Mouse (Mus musculus) embryonic facial prominence, embryonic 11.5 days (tissue): Measurements from ENCODE around the gene Arhgap28. TPM values are rescaled to one million over a fixed set of nuclear protein-coding genes. Genes with fewer than 3 reads are reported as not detected.

Experiments used
- ATAC-seq: fragments of 200-750 bp; cut with Nextera tagmentation; replicated peaks from 2 replicates; pipeline ENCODE4 v1.8.0; 2017; ENCODE audit warnings: low read depth; ENCODE audit not compliant: insufficient number of reproducible peaks, low FRiP score, low TSS enrichment
- DNase-seq: peaks from one replicate; pipeline ENCODE4 v3.0.0-alpha.2; 2015; ENCODE audit warnings: low spot score
- H3K27ac ChIP-seq: fragments of 300-500 bp; sonication (generic); replicated peaks from 2 replicates; pipeline ENCODE4 v1.5.1; 2014; ENCODE audit warnings: mild to moderate bottlenecking, low read depth, low read length, control low read depth
- H3K27me3 ChIP-seq: fragments of 300-500 bp; sonication (generic); 2 replicates; pipeline ENCODE4 v1.6.1; 2014; ENCODE audit warnings: mild to moderate bottlenecking, low read length, moderate library complexity, mixed read lengths; ENCODE audit not compliant: control insufficient read depth, insufficient read depth
- H3K36me3 ChIP-seq: fragments of 300-500 bp; sonication (generic); replicated peaks from 2 replicates; pipeline ENCODE4 v1.6.1; 2014; ENCODE audit warnings: low read depth, mild to moderate bottlenecking, low read length, moderate library complexity, mixed read lengths; ENCODE audit not compliant: control insufficient read depth, insufficient read depth
- H3K4me1 ChIP-seq: fragments of 300-500 bp; sonication (generic); 2 replicates; pipeline ENCODE4 v1.6.1; 2014; ENCODE audit warnings: low read length, mixed read lengths; ENCODE audit not compliant: control insufficient read depth, insufficient read depth
- H3K4me2 ChIP-seq: fragments of 300-500 bp; sonication (generic); 2 replicates; pipeline ENCODE4 v1.6.1; 2014; ENCODE audit warnings: low read depth, mild to moderate bottlenecking, control low read depth, low read length, moderate library complexity
- H3K4me3 ChIP-seq: fragments of 300-500 bp; sonication (generic); 2 replicates; pipeline ENCODE4 v1.5.1; 2014; ENCODE audit warnings: low read depth, low read length, control low read depth
- H3K9ac ChIP-seq: fragments of 300-500 bp; sonication (generic); replicated peaks from 2 replicates; pipeline ENCODE4 v1.6.1; 2014; ENCODE audit warnings: mild to moderate bottlenecking, control low read depth, low read length
- H3K9me3 ChIP-seq: fragments of 300-500 bp; sonication (generic); replicated peaks from 2 replicates; pipeline ENCODE4 v1.6.1; 2016; ENCODE audit warnings: mild to moderate bottlenecking, low read length, inconsistent platforms, mixed read lengths; ENCODE audit not compliant: control insufficient read depth
- WGBS: fragments of 180-500 bp; shearing (Covaris S2); extraction: QIAGEN DNeasy Blood & Tissue Kit; methylation state at CpG from one replicate; pipeline ENCODE4 v1.1.7; 2014; 5-methylcytosine and 5-hydroxymethylcytosine counted together
- polyA plus RNA-seq: library from polyadenylated mRNA; unstranded; fragments of >200 nt; fragmentation: Nextera tagmentation; extraction: Ambion mirVana; gene quantifications from 2 replicates; pipeline ENCODE4 v1.2.1, GENCODE M21; 2014

Arhgap28 gene
- polyA plus RNA-seq, 1 experiment from 2014 or later = 82.7 TPM

DNA sequence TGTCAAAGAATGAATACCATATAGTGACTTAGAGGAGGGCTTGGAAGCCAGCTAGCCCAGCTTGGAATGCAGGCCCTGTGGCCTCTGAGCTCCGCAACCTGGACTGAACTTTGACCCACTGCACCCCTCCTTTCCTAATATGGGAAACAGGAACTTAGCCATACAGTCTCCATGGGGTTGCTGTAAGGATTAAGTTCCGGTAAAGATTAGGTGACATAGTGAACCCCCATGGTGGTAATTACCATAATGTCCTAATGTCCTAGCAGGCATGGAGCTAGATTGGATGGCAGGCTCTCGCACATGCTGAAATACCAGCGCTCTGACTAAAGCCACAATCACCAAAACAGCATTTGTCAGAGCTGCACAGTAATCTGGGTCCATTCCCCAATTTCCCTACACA, 95.8 kb downstream of the Arhgap28 start:
- Histone ChIP-seq H3K4me1 (no peaks in the 10 kb centered on the region), H3K4me2 (no peak overlapping the region), H3K9me3 (no peaks in the 10 kb centered on the region), H3K9ac (no peak overlapping the region), H3K4me3 (no peak overlapping the region), H3K27ac (no peak overlapping the region), H3K36me3 (no peaks in the 10 kb centered on the region), H3K27me3 (no peaks in the 10 kb centered on the region)
- WGBS = 64% methylated on average over 4 of the region's 4 CpGs
- ATAC-seq (peak; percentile 51; the same call in 1 of the 2 replicates), DNase-seq (no peak)

DNA sequence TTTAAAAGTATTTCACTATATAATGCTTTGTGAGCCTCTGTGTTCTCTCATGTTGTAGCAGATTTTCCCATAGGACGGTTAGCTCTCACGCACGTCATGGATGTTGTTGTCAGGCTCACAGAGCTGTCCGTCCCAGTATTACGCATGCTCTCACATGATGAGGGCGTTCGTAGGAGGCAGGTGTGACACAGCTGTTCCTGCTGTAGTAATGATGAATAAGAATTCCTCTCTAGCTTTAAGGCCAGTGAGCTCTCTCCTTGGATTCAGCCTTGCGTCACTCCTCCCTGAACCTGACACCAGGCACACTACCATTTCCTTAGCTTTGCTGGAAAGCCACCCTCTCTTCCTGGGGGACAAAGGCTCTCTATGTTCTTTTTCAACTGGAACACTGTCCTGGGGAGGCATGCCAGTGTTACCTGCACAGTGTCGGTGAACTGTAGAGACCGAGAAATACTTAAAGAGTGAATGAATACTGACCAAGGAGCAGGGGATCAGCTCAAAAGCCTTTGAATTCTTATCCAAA, 96.3 kb downstream of the Arhgap28 start:
- ATAC-seq = no peak
- WGBS = 80% methylated on average over 10 of the region's 10 CpGs
- H3K27ac ChIP-seq = no peak overlapping the region

DNA sequence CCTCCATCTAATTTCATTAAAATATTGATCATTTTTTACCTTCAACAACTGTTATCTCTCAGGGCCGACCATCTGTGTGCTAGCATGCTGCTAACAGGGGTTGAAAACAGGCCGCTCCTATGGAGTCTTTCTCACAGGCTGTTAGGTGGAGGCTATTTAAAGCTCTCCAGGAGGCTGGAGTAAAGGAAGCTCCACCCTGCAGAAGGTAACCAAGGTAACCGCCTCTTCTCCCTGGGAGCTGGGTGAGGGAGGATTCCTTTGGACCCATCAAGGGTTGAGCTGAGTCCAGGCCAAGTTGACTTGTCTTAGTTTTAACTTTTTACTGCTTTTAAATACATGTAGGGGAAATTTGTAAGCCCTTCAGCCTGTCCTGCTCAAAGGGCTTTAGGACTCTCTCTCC, 97.7 kb downstream of the Arhgap28 start:
- no peak overlapping the region for H3K4me2 ChIP-seq
- no peaks in the 10 kb centered on the region for H3K36me3 ChIP-seq
- no peak overlapping the region for H3K27ac ChIP-seq
- H3K9ac ChIP-seq = no peak overlapping the region
- DNase-seq (no peak), ATAC-seq (no peak)
- 74% methylated on average over 3 of the region's 3 CpGs for WGBS
- no peaks in the 10 kb centered on the region for H3K9me3 ChIP-seq
- no peaks in the 10 kb centered on the region for H3K4me1 ChIP-seq
- no peaks in the 10 kb centered on the region for H3K27me3 ChIP-seq
- H3K4me3 ChIP-seq = no peak overlapping the region

More for the DNA sequence above, 96.3 kb downstream of the Arhgap28 start:
- H3K9ac ChIP-seq = no peak overlapping the region
- DNase-seq = no peak
- H3K36me3 ChIP-seq = no peaks in the 10 kb centered on the region
- no peak overlapping the region for H3K4me2 ChIP-seq
- no peaks in the 10 kb centered on the region for H3K4me1 ChIP-seq
- no peak overlapping the region for H3K4me3 ChIP-seq
- no peaks in the 10 kb centered on the region for H3K9me3 ChIP-seq
- H3K27me3 ChIP-seq = no peaks in the 10 kb centered on the region

- 87% methylated on average over 14 of the region's 14 CpGs for WGBS
- ATAC-seq = no peak
- Histone ChIP-seq H3K27ac (no peak overlapping the region), H3K4me1 (no peaks in the 10 kb centered on the region), H3K4me2 (no peak overlapping the region), H3K9ac (no peak overlapping the region), H3K4me3 (no peak overlapping the region), H3K36me3 (peaks cover 4% of the 10 kb centered on the region; the same call in 1 of the 2 replicates), H3K27me3 (no peaks in the 10 kb centered on the region), H3K9me3 (no peaks in the 10 kb centered on the region)
- no peak for DNase-seq
Measured at GRCm38 (mm10) chr17:67904315-67904944, 99.5 kb downstream of the Arhgap28 start.

DNA sequence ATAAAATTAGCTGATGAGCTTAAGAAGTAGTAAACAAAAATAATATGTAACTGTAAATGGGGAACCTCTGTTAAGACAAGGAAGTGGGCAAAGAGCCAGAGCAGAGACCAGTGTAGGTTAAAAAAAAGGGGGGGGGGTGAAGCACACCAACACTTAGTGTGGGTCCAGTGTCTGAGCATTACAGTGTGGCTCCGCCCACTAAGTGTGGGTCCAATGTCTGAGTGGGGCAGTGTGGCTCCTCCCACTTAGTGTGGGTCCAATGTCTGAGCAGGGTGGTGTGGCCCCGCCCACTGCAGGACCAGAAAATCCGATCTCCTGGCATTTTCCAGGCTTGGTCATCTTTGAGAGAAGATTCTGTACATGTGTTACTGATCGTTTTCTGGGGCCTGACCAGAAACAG, 101.1 kb downstream of the Arhgap28 start:
- H3K9ac ChIP-seq = no peak overlapping the region
- H3K27ac ChIP-seq = no peak overlapping the region
- WGBS = 81% methylated on average over 4 of the region's 4 CpGs
- peaks cover 4% of the 10 kb centered on the region; the same call in 1 of the 2 replicates for H3K36me3 ChIP-seq
- ATAC-seq (no peak), DNase-seq (peak; percentile 22)
- no peak overlapping the region for H3K4me2 ChIP-seq
- H3K4me3 ChIP-seq = no peak overlapping the region
- H3K9me3 ChIP-seq = no peaks in the 10 kb centered on the region
- H3K4me1 ChIP-seq = no peaks in the 10 kb centered on the region
- H3K27me3 ChIP-seq = no peaks in the 10 kb centered on the region

- no peak overlapping the region for H3K4me3 ChIP-seq
- no peak overlapping the region for H3K27ac ChIP-seq
- WGBS = 73% methylated on average over 11 of the region's 11 CpGs
- no peak for ATAC-seq
- no peaks in the 10 kb centered on the region for H3K4me1 ChIP-seq
- peaks cover 4% of the 10 kb centered on the region; the same call in 1 of the 2 replicates for H3K36me3 ChIP-seq
- H3K4me2 ChIP-seq = no peak overlapping the region
- no peak for DNase-seq
- H3K9me3 ChIP-seq = no peaks in the 10 kb centered on the region
- H3K27me3 ChIP-seq = no peaks in the 10 kb centered on the region
- H3K9ac ChIP-seq = no peak overlapping the region
Measured at GRCm38 (mm10) chr17:67901161-67901560, 102.8 kb downstream of the Arhgap28 start.

DNA sequence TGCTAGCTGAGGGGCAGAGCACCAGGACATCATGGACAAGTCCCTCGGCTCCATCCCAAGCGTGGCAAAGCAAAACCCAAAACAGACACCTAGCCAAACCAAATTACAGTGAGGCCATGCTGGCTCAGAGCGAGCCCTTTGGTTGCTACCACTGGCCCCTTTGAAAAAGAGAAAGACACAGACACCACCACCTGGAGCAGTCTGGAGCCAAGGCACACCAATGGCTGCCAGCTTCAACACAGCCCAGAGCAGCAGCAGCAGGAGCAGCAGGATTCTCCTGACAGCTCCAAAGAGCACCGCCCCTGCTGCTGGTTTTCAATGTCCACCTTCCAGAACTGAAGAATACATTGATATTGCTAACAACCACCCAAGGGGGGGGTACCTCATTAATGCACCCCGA, 104.5 kb downstream of the Arhgap28 start:
- Histone ChIP-seq H3K27ac (no peak overlapping the region), H3K9ac (no peak overlapping the region), H3K4me1 (no peaks in the 10 kb centered on the region), H3K9me3 (no peaks in the 10 kb centered on the region), H3K4me3 (no peak overlapping the region), H3K36me3 (peaks cover 4% of the 10 kb centered on the region; the same call in 1 of the 2 replicates), H3K27me3 (no peaks in the 10 kb centered on the region), H3K4me2 (no peak overlapping the region)
- DNase-seq = no peak
- no peak for ATAC-seq
- 92% methylated on average over 5 of the region's 5 CpGs for WGBS

- no peak overlapping the region for H3K4me3 ChIP-seq
- no peak overlapping the region for H3K9ac ChIP-seq
- H3K4me2 ChIP-seq = no peak overlapping the region
- no peaks in the 10 kb centered on the region for H3K9me3 ChIP-seq
- ATAC-seq = no peak
- no peak overlapping the region for H3K27ac ChIP-seq
- H3K27me3 ChIP-seq = no peaks in the 10 kb centered on the region
- no peak for DNase-seq
- WGBS = 95% methylated on average over 5 of the region's 5 CpGs
- no peaks in the 10 kb centered on the region for H3K4me1 ChIP-seq
- peaks cover 4% of the 10 kb centered on the region; the same call in 1 of the 2 replicates for H3K36me3 ChIP-seq
Measured at GRCm38 (mm10) chr17:67896413-67896812, 107.5 kb downstream of the Arhgap28 start.
